Mouse (Mus musculus): ENCODE results near the gene Fbxl4.
"Not testable (repeated sequence)": the region's sequence is repeated elsewhere in the genome, so short reads cannot be mapped to it uniquely, and the experiment has no call there.

The Fbxl4 gene

GRCm38 (mm10) chr4:22357266-22357930 lies at the start of gene Fbxl4:
TSS of gene Fbxl4 (plus strand) at chr4:22357543.
- peak; percentile 81 to 87 for DNase-seq (ENCODE audit: low spot score in 2 of 2)

GRCm38 (mm10) chr4:22314564-22314963 lies 42.8 kb upstream of the Fbxl4 start:
- no peak for DNase-seq (ENCODE audit: low spot score in 2 of 2)

DNA sequence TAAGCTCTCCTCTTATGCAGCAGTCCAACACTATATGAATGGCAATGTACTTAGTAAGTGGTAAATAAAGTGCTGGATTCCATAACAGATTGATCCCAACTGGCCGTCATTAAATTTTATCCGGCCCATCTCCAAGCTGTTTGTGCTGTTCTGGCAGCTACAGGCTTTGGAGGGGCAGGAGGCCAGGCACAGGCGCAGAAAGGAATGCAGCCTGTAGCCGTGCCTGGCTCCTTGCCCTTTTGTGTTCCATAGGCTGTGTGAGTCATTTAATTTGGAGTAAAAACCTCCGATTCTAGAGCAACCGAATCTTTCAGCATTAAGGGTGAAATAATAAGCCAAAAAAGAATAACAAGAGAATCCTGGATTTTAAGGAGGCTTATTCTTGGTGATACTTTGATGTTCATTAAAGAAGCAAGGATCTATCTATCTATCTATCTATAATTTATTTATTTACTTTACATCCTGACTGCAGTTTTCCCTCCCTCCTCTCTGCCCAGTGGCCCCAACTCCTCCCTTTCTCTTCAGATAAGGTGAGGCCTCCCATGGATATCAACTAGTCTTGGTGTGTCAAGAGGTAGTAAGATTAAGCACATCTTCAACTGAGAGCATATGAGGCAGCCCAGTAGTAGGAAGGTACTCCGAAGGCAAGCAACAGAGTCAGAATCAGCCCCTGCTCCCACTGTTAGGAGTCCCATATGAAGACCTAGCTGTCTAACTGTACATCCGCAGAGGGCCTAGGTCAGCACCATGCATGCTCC lies 14.3 kb upstream of the Fbxl4 start:
- DNase-seq (ENCODE audit: low spot score in 2 of 2), result no peak

- DNase-seq (ENCODE audit: low spot score in 2 of 2), result not testable (repeated sequence)
Measured at GRCm38 (mm10) chr4:22349086-22349485, 8.3 kb upstream of the Fbxl4 start.

DNA sequence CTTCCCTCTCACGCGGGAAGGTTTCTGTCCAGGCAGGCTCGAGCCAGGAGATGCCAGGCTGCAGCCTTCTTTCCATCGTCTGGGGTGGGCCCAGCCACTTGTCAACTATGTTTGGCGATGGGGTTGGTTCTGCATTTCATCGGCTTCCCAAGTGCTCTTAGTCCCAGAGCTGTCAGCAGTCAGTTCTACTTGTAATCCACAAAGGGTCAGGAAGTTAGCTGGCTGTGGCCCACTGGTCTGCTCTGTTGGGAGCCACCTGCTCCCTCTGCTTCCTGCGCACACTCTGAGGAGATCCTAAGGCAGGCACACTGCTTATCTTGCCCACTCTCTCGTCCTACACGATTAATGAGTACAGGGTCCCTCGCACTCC lies 573 bp downstream of the Fbxl4 start:
- DNase-seq (ENCODE audit: low spot score in 2 of 2), result no peak

DNA sequence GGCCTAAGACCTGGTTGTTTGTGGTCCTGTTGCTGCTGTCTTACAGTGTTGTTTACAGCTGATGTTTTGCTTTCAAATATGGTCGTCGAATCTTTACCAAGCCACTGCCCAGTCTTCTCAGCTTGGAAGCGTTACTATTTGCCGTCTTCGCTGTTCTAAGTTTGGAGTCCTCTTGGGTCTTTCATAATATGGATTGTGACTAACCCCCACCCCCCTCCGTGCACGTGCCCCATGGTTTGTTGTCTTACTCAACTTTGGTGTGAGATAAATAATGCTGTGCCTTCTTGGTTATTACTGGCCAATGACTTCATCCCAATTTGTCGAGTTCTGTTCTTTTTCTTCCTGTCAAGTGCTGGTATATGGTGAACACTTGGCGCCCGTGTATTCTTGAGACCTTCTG lies 1.1 kb downstream of the Fbxl4 start:
- DNase-seq (ENCODE audit: low spot score in 2 of 2), result no peak

GRCm38 (mm10) chr4:22367368-22367767 lies 10.0 kb downstream of the Fbxl4 start:
- DNase-seq (ENCODE audit: low spot score in 2 of 2), result no peak

DNA sequence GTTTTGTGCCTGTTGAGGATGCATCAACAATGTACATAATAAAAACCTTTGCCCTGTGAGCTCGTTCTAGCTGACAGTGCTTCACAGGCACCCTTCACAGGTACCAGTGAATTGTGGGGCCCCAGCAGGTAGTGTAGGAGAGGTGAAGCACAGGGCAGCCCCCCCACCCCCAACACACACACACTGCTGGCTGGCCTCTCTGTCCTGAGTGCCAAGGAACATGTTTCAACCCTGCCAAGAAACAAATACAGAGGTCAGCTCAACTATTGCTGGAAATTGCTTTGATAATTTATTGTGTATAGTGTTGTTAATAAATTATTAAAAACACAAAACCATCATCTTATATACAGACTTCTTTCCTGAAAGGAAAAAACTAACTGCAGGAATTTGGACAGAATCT lies 21.2 kb downstream of the Fbxl4 start:
- DNase-seq (ENCODE audit: low spot score in 2 of 2), result no peak

DNA sequence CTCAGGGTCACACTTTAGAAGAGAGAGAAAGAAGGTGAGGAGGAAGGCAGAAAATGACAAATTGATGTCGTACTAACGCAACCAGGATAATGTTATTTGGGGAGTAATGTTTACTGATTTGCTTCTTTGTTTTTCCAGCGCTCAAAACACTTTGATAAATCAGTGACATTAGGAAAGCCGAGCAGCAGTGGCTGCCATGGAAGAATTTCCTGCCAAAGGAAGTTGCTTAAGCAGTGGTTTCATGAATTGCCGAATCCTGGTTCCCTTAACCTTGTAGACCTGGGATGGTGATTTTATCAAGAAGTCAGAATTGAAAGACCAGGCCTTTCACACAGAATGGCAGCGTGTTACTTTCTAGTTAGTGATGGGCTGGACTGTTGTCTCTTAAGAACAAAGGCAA lies 23.3 kb downstream of the Fbxl4 start:
- no peak for DNase-seq (ENCODE audit: low spot score in 2 of 2)

DNA sequence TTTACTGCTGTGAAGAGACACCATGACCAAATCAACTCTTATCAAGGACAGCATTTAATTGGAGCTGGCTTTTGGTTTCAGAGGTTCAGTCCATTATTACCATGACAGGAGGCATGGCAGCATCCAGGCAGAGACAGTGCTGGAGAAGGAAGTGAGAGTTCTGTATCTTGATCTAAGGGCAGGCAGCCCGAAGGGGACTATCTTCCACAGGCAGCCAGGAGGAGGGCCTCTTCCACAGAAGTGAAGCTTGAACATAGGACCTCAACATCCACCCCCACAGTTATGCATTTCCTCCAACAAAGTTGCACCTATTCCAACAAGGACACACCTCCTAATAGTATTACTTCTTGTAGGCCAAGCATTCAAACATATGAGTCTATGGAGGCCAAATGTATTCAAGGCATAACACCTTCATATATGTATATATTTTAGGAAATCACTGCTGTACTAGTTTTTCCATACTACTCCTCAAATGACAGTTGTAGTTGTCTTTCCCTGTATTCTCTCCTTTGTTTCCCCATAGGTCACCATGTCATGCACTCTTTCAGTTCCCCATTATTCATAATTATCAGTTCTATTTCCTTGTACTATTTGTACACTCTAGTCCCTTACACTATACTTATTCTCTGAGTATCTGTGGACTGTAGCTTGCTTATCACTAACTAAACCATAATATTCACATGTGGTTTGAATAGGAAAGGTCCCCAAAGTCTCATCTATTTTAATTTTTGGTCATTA lies 26.4 kb downstream of the Fbxl4 start:
- no peak for DNase-seq (ENCODE audit: low spot score in 2 of 2)

DNA sequence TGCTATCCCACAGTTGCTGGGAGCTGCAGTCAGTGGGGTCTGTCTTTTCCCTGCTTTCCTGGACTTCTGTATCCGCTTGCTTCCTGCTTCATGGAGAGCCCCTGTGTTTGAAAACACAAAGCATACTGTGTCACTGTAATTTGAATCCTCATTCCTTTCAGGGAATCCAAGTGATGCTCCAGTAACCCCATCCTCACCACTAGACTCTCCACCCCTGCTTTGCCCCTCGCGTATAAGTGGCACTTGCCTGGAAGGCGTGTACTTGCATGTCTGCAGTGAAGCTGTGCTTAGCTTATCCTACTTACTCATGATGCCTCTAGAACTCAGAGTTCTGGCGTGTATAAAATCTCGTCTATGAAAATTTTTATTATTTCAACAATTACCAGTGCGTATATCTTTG lies 32.7 kb downstream of the Fbxl4 start:
- DNase-seq (ENCODE audit: low spot score in 2 of 2), result no peak

- DNase-seq (ENCODE audit: low spot score in 2 of 2), result peak in 1 of 2 experiments; percentile 16
Measured at GRCm38 (mm10) chr4:22392777-22393473, 35.6 kb downstream of the Fbxl4 start.

DNA sequence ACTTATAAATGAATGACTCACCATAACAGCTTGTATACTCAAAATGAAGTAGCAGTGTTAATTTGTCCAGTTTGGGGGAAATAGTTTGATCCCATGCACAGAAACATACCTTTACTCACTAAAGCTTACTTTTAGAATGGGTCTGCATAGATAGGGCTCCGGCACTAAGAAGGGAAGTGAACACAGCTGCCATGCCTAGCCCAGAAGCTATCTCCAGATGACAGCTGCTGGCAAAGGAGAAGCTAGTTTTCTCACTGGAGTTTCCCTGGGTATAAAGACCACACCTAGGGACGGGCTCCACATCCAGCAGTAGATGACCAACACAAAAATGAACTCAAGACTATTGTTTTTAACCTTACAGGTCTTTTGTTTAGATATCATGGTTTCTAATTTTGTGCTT lies 38.1 kb downstream of the Fbxl4 start:
- no peak for DNase-seq (ENCODE audit: low spot score in 2 of 2)

GRCm38 (mm10) chr4:22396484-22397000 lies 39.2 kb downstream of the Fbxl4 start:
- no peak for DNase-seq (ENCODE audit: low spot score in 2 of 2)

DNA sequence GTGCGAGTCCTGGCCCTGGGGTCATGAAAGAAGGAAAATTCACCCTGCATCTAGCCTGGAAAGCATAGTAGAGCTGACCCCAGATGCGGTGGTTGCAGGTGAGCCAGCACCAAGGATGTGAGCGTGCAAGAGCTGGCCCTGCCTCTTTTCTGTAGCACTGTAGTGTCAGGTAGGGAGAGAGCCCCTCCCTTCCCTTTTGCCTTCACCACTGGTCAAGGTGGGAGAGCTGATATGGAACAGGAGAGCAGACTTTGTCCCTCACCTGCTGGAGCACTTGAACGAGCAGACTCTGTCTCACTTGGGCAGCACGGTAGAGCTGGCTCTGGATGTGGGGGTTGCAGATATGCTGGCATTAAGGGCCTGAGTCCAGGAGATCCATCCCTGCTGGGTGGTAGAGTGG lies 39.7 kb downstream of the Fbxl4 start:
- DNase-seq (ENCODE audit: low spot score in 2 of 2), result no peak

DNA sequence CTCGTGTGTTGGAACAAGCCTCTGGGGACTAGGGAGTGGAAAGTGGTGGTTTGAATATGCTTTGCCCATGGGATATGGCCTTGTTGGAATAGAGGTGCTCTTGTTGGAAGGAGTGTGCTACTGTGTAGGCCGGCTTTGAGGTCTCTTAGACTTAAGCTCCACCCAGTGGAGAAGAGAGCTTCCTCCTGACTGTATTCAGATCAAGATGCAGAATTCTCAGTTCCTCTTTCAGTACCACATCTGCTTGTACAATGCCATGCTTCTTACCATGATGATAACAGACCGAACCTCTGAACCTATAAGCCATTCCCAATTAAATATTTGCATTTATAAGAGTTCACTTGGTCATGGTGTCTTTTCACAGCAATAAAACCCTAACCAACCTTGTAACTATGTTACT lies 44.7 kb downstream of the Fbxl4 start:
- DNase-seq (ENCODE audit: low spot score in 2 of 2), result no peak

GRCm38 (mm10) chr4:22402930-22403329 lies 45.6 kb downstream of the Fbxl4 start:
- no peak for DNase-seq (ENCODE audit: low spot score in 2 of 2)

DNA sequence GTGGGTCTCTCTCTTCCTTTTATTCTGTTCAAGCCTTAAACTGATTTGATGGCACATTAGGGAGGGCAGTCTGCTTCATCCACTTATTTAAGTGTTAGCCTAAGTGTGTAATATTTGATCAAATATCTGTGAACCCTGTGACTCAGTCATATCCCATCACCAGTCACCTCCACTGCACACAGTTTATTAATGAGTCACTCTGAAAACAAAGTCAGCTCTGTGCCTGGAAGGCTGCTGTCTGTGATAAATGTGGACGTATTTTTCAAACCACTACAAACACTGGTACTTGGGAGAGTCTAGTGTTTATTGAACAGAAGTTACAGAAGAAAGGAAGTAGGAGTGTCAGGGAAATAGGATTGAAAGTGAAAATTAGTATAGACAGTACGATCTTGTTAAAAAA lies 63.3 kb downstream of the Fbxl4 start:
- no peak for DNase-seq (ENCODE audit: low spot score in 2 of 2)

DNA sequence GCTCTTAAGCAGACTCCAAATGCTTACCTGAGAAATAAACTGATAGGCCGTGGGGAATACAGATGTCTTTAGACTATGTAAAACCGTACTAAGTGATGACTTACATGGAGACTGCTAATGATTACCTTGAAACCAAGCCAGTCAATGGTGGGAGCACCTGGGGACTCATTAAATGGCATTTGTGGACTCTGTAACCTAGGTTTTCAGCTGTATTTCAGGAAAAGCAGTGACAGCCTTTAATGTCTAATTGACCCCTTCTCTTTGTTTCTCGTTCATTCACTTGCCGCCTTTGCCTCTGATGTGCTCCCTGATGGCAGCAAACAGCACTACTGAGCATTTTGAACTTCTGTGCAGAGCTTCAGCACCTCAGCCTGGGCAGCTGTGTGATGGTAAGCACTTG lies 65.1 kb downstream of the Fbxl4 start:
- DNase-seq (ENCODE audit: low spot score in 2 of 2), result no peak

- no peak for DNase-seq (ENCODE audit: low spot score in 2 of 2)
Measured at GRCm38 (mm10) chr4:22428150-22428549, 70.8 kb downstream of the Fbxl4 start.

DNA sequence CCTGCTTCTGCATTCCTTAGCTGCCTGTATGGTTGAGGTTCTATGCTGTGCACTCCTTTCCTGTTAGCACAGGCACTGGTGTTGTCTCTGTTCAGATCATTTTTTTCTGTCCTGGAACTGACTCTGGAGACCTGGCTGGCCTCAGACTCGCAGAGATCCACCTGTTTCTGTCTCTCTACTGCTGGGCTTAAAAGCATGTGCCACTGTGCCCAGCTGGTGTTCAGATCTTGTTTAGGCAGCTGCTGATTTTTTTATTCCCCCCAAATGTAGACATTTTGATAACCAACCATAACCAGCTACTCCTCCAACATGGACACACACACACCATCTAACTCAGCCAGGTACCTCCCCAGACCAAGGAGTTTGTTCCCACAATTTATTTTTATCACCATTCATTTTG lies 112.2 kb downstream of the Fbxl4 start:
- DNase-seq (ENCODE audit: low spot score in 2 of 2), result no peak
